Mouse (Mus musculus) CH12.LX (cell line): ENCODE results near the gene Gm21981. TPM values are rescaled to one million over a fixed set of nuclear protein-coding genes. Genes with fewer than 3 reads are reported as not detected.

Experiments
- DNase-seq: peaks from one replicate; pipeline ENCODE4 v3.0.0-alpha.2; 2013; ENCODE audit errors: extremely low read depth
- H3K27ac ChIP-seq: 2 replicates; pipeline ENCODE4 v1.5.1; 2012; ENCODE audit warnings: low read depth, mild to moderate bottlenecking, control low read depth, moderate library complexity; ENCODE audit not compliant: insufficient read depth
- H3K27me3 ChIP-seq: replicated peaks from 2 replicates; pipeline ENCODE3; 2012; ENCODE audit warnings: inconsistent platforms
- H3K36me3 ChIP-seq, 2 experiments: replicated peaks in 1 of 2; 2 replicates each; pipeline versions ENCODE3 to v1.6.1; 2012; ENCODE audit warnings: inconsistent platforms in 1 of 2, low read length in 1 of 2, mild to moderate bottlenecking in 1 of 2, mixed read lengths in 1 of 2, moderate library complexity in 1 of 2; ENCODE audit not compliant: control insufficient read depth in 1 of 2, insufficient read depth in 1 of 2
- H3K4me1 ChIP-seq, 2 experiments: 2 replicates each; pipeline ENCODE4 v1.6.1; 2012; ENCODE audit warnings: inconsistent platforms in 1 of 2, moderate library complexity in 1 of 2; ENCODE audit not compliant: insufficient read depth in 2 of 2, control insufficient read depth in 1 of 2
- H3K4me2 ChIP-seq: 2 replicates; pipeline ENCODE4 v1.6.1; 2012; ENCODE audit warnings: low read depth, mild to moderate bottlenecking, control low read depth; ENCODE audit not compliant: poor library complexity, insufficient read depth, severe bottlenecking
- H3K4me3 ChIP-seq, 3 experiments: fragments of 150-350 bp in 1 of 3; sonication (generic) in 1 of 3; replicated peaks in 1 of 3; 2 replicates each; pipeline versions ENCODE3 to v1.5.1; 2011 to 2012; ENCODE audit warnings: low read depth in 2 of 3, low read length in 2 of 3, mild to moderate bottlenecking in 2 of 3, moderate library complexity in 2 of 3, control low read depth in 1 of 3, improper control_type of control experiment in 1 of 3, inconsistent platforms in 1 of 3, mixed read lengths in 1 of 3; ENCODE audit not compliant: poor library complexity in 1 of 3
- H3K79me2 ChIP-seq: replicated peaks from 2 replicates; pipeline ENCODE4 v1.6.1; 2012; ENCODE audit warnings: mild to moderate bottlenecking, moderate library complexity; ENCODE audit not compliant: control insufficient read depth, poor library complexity, insufficient read depth, severe bottlenecking; ENCODE audit errors: extremely low read depth
- H3K9ac ChIP-seq: 2 replicates; pipeline ENCODE4 v1.6.1; 2012; ENCODE audit warnings: low read depth, mild to moderate bottlenecking, control low read depth, moderate library complexity; ENCODE audit not compliant: insufficient read depth
- H3K9me3 ChIP-seq: replicated peaks from 2 replicates; pipeline ENCODE3; 2012; ENCODE audit warnings: low read length, inconsistent platforms, mixed read lengths
- CHD2 ChIP-seq: IDR thresholded peaks from 2 replicates; pipeline ENCODE4 v1.6.1; 2011; ENCODE audit warnings: low read length, improper control_type of control experiment
- ELF1 ChIP-seq: IDR thresholded peaks from 2 replicates; pipeline ENCODE4 v1.6.1; 2014; ENCODE audit warnings: low read depth, mild to moderate bottlenecking, inconsistent platforms, low read length, improper control_type of control experiment
- ETS1 ChIP-seq: conservative IDR thresholded peaks from 2 replicates; pipeline ENCODE4 v1.6.1; 2012; ENCODE audit warnings: low read depth, mild to moderate bottlenecking, inconsistent platforms, low read length, improper control_type of control experiment, moderate library complexity
- HCFC1 ChIP-seq: IDR thresholded peaks from 2 replicates; pipeline ENCODE4 v1.6.1; 2012; ENCODE audit warnings: low read depth, mild to moderate bottlenecking, inconsistent platforms, low read length, improper control_type of control experiment
- JUN ChIP-seq: IDR thresholded peaks from 2 replicates; pipeline ENCODE4 v1.6.1; 2011; ENCODE audit warnings: low read depth, mild to moderate bottlenecking, low read length, improper control_type of control experiment, moderate library complexity; ENCODE audit not compliant: insufficient read depth
- JUND ChIP-seq: conservative IDR thresholded peaks from 2 replicates; pipeline ENCODE4 v1.6.1; 2011; ENCODE audit warnings: low read depth, low read length, improper control_type of control experiment
- KAT2A ChIP-seq: IDR thresholded peaks from 2 replicates; pipeline ENCODE4 v1.6.1; 2012; ENCODE audit warnings: low read length, improper control_type of control experiment, inconsistent platforms; ENCODE audit not compliant: insufficient replicate concordance
- MAX ChIP-seq: IDR thresholded peaks from 2 replicates; pipeline ENCODE4 v1.6.1; 2011; ENCODE audit warnings: low read length, improper control_type of control experiment
- MAZ ChIP-seq: IDR thresholded peaks from 2 replicates; pipeline ENCODE4 v1.6.1; 2012; ENCODE audit warnings: low read depth, mild to moderate bottlenecking, inconsistent platforms, low read length, improper control_type of control experiment, moderate library complexity
- NRF1 ChIP-seq: IDR thresholded peaks from 2 replicates; pipeline ENCODE4 v1.6.1; 2014; ENCODE audit warnings: low read depth, mild to moderate bottlenecking, inconsistent platforms, low read length, improper control_type of control experiment, moderate library complexity
- POLR2A ChIP-seq: IDR thresholded peaks from 2 replicates; pipeline ENCODE4 v1.6.1; 2011; ENCODE audit warnings: low read depth, mild to moderate bottlenecking, improper control_type of control experiment, low read length
- POLR2AphosphoS2 ChIP-seq: IDR thresholded peaks from 2 replicates; pipeline ENCODE4 v1.6.1; 2011; ENCODE audit warnings: low read depth, low read length, improper control_type of control experiment
- RAD21 ChIP-seq: IDR thresholded peaks from 2 replicates; pipeline ENCODE4 v1.6.1; 2011; ENCODE audit warnings: low read depth, mild to moderate bottlenecking, low read length, improper control_type of control experiment, moderate library complexity
- SIN3A ChIP-seq: IDR thresholded peaks from 2 replicates; pipeline ENCODE4 v1.6.1; 2012; ENCODE audit warnings: low read length, improper control_type of control experiment, inconsistent platforms
- SMC3 ChIP-seq: IDR thresholded peaks from 2 replicates; pipeline ENCODE4 v1.6.1; 2011; ENCODE audit warnings: low read depth, low read length, improper control_type of control experiment
- TBP ChIP-seq: conservative IDR thresholded peaks from 2 replicates; pipeline ENCODE4 v1.6.1; 2011; ENCODE audit warnings: low read depth, low read length, improper control_type of control experiment
- UBTF ChIP-seq: IDR thresholded peaks from 2 replicates; pipeline ENCODE4 v1.6.1; 2012; ENCODE audit warnings: low read depth, mild to moderate bottlenecking, inconsistent platforms, low read length, improper control_type of control experiment, moderate library complexity
- USF2 ChIP-seq: conservative IDR thresholded peaks from 2 replicates; pipeline ENCODE4 v1.6.1; 2011; ENCODE audit warnings: low read depth, low read length, improper control_type of control experiment
- ZKSCAN1 ChIP-seq: IDR thresholded peaks from 2 replicates; pipeline ENCODE4 v1.6.1; 2012; ENCODE audit warnings: low read depth, inconsistent platforms, low read length, improper control_type of control experiment, borderline replicate concordance
- ZMIZ1 ChIP-seq: IDR thresholded peaks from 2 replicates; pipeline ENCODE4 v1.6.1; 2012; ENCODE audit warnings: low read depth, mild to moderate bottlenecking, inconsistent platforms, low read length, improper control_type of control experiment
- ZNF384 ChIP-seq: IDR thresholded peaks from 2 replicates; pipeline ENCODE4 v1.6.1; 2012; ENCODE audit warnings: low read depth, low read length, improper control_type of control experiment, inconsistent platforms
- dilution Hi-C: fragments of 300-500 bp; cut with MboI; formaldehyde crosslinking; loops from 2 replicates; pipeline ENCODE4 v1.14.3; 2020; ENCODE audit warnings: low sequenced_read_pairs; ENCODE audit not compliant: extremely low pct_unique_long_range_greater_than_20kb, extremely low pct_ligation_motif_present
- in situ Hi-C: fragments of 300-500 bp; cut with MboI; formaldehyde crosslinking; loops from 3 replicates; pipeline ENCODE4 v1.14.3; 2019; ENCODE audit warnings: low sequenced_read_pairs, low pct_ligation_motif_present, low pct_unique_long_range_greater_than_20kb, mixed read lengths
- polyA plus RNA-seq: library from polyadenylated mRNA; unstranded; fragments of >175 nt; gene quantifications from 2 replicates; pipeline ENCODE4 v1.2.1, GENCODE M21; 2012; ENCODE audit warnings: low read depth; ENCODE audit not compliant: insufficient read length
- total RNA-seq, 2 experiments: library from RNA; depleted of rRNA; stranded (reverse); fragments of 300-350 nt in 1 of 2; fragments of >200 nt in 1 of 2; gene quantifications; 2 replicates each; pipeline ENCODE4 v1.2.3; 2012 to 2014

Gene Gm21981
- total and polyA plus RNA-seq, 3 experiments, result 0.11 to 0.59 TPM; not detected in 1

DNA sequence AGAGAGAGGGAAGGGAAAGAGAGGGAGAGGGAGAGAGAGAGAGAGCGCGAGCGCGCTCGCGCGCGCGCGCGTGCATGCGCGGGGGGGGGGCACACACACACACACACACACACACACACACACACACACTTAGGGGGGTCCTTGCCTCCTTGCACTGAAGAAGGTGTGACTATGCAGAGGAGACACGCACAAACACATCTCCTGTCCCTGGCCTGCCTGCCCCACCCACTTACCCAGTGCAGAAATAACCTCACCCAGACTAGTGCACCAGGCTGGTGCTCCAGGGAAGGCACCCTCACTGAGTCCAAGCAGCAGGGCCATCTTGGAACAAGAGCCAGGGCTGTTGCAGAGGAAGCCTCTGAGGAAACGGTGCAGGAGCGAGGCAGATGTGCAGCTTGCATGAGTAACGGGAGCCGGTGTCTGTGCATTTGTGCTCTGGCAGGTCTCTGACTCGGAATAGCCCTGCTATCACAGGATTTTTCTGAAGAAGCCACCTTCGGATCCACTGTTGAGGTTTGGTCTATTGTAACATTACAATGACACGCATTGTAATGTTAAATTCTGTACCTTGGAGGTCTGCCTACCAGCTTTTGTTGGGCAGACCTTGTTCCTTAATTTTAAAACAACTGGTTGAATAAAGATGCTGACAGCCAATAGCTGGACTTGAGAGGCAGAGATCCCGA, 18.8 kb upstream of the Gm21981 start:
- H3K27ac ChIP-seq, result no peak overlapping the region
- H3K4me3 ChIP-seq, result no peak overlapping the region
- no peaks in the 10 kb centered on the region for H3K79me2 ChIP-seq
- TF ChIP-seq ZKSCAN1 (no peak), USF2 (no peak), MAZ (no peak), TBP (no peak), KAT2A (no peak)
- in situ Hi-C loops, result no loop called here
- no peaks in the 10 kb centered on the region for H3K9me3 ChIP-seq
- dilution Hi-C loops, result no loop called here
- no peak overlapping the region for H3K9ac ChIP-seq
- H3K4me1 ChIP-seq, result peaks cover 7 to 10% of the 10 kb centered on the region in 2 experiments; a peak in 3 of 4 replicates
- no peak for DNase-seq
- peaks cover 51% of the 10 kb centered on the region for H3K27me3 ChIP-seq
- no peaks in the 10 kb centered on the region for H3K36me3 ChIP-seq
- no peak overlapping the region for H3K4me2 ChIP-seq

DNA sequence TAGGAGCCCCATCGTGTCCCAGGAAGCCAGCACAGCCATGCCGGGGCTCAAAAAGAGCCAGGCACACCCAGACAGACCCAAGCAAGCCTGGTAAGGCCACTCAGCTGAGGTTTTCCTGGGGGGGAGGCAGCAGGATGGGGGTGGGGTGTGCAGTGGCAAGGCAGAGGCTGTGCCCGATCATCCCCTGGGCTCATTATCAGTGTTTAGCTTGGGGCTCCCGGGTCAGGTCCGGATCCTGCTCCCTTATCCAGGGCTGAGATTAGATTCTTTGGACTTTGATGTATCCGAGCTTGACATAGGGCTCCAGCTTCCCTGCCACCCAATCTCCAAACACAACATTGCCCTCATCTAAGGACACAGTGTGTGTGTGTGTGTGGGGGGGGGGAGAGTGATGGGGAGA, 17.6 kb upstream of the Gm21981 start:
- dilution Hi-C loops, result no loop called here
- peaks cover 7 to 10% of the 10 kb centered on the region in 2 experiments; a peak in 3 of 4 replicates for H3K4me1 ChIP-seq
- no peak overlapping the region for H3K27ac ChIP-seq
- H3K9me3 ChIP-seq, result no peaks in the 10 kb centered on the region
- no peak overlapping the region for H3K9ac ChIP-seq
- TF ChIP-seq JUND (no peak), UBTF (no peak), SIN3A (no peak), CHD2 (no peak), JUN (no peak), SMC3 (no peak), MAX (no peak), ZMIZ1 (no peak), RAD21 (no peak), ZNF384 (no peak), POLR2AphosphoS2 (no peak), ETS1 (no peak), HCFC1 (no peak), POLR2A (no peak), ELF1 (no peak), NRF1 (no peak)
- no peaks in the 10 kb centered on the region for H3K36me3 ChIP-seq
- in situ Hi-C loops, result no loop called here
- H3K4me2 ChIP-seq, result no peak overlapping the region
- no peak overlapping the region for H3K4me3 ChIP-seq
- H3K27me3 ChIP-seq, result peaks cover 53% of the 10 kb centered on the region
- H3K79me2 ChIP-seq, result no peaks in the 10 kb centered on the region
- no peak for DNase-seq
